Mouse (Mus musculus): ENCODE measurements around the gene Adamtsl4.
"Not testable (repeated sequence)": the region's sequence is repeated elsewhere in the genome, so short reads cannot be mapped to it uniquely, and the experiment has no call there.

Gene Adamtsl4

DNA sequence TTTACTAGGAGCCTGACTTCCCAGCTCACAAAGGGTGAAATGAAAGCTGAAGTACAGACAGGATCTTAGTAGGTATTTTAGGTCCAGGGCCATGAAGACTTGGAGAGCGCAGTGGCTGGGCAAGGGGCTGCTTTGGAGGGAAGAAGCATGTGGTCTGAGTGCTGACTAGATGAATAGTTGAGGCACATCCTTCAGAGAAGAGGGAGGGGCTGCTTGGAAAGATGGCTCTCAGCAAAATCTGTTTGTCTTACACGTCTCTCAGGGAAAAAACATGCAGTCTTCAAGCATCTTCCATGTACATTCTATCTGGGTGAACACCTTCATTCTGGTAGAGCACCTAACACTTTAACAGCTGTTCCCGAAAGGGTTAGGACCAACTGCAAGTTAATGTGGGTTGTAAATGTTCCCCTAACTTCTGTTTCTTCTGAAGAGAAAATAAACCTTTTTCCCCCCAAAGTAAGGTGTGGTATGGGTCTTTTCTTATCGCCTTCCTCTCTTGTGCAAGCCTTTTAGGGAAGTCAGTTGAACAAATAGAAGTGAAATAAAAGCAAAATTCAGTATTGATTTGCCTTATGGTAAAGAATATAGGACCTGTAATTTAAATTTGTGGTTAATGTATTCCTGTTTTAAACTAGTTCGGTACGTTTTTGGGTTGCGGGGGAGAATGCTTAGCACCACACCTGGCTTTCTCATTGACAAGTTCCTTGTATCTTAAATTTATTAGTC, 24.8 kb downstream of the Adamtsl4 start:
- DNase-seq (ENCODE audit: extremely low spot score, low read depth, low spot score), result no peak

GRCm38 (mm10) chr3:95661945-95662715, 25.6 kb downstream of the Adamtsl4 start:
- no peak for DNase-seq (ENCODE audit: extremely low spot score, low read depth, low spot score)

- DNase-seq (ENCODE audit: extremely low spot score, low read depth, low spot score), result no peak
Observed at GRCm38 (mm10) chr3:95660788-95661478, 26.8 kb downstream of the Adamtsl4 start.

DNA sequence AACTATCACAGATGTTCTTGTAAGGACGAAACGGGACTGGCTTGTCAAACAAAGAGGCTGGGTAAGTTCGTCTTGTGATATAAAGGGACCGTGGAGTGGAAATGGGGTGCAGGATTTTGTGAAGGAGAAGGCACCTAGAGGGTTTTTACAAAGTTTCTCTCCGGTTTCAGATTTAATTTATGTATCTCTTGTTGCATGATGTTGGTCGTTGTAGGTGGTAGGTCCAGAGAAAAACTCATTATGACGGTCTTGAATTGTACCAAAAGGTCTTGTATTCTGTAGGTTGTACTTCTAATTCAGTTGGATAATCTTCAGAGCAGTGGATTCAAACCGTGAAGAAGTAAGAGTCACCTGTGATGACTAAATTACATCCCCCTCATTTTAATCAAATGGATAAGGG, 27.8 kb downstream of the Adamtsl4 start:
- no peak for DNase-seq (ENCODE audit: extremely low spot score, low read depth, low spot score)

DNA sequence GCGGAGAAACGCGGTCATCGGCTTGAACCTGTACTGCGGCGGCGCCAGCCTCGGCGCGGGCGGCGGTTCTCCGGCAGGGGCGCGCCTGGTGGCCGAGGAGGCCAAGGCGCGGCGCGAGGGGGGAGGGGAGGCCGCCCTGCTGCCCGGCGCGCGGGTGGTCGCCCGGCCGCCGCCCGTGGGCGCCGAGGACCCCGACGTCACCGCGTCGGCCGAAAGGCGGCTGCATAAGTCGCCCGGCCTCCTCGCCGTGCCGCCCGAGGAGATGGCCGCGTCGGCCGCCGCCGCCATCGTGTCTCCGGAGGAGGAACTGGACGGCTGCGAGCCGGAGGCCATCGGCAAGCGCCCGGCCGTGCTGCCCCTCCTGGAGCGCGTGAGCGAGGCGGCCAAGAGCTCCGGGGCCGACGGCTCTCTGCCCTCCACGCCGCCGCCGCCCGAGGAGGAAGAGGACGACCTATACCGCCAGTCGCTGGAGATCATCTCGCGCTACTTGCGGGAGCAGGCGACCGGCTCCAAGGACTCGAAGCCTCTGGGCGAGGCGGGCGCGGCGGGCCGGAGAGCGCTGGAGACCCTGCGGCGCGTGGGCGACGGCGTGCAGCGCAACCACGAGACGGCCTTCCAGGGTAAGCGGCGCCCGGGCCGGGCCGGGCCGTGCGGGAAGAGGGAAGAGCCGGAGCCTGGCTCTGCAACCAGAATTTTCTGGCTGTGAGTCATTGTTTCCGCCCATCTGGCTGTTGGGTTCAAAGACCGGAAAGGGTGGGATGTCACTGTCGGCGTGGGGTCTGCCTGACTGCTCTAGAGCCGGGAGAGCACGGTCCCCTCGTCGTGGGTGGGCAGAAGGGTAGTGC, 28.6 kb downstream of the Adamtsl4 start:
- no peak for DNase-seq (ENCODE audit: extremely low spot score, low read depth, low spot score)

DNA sequence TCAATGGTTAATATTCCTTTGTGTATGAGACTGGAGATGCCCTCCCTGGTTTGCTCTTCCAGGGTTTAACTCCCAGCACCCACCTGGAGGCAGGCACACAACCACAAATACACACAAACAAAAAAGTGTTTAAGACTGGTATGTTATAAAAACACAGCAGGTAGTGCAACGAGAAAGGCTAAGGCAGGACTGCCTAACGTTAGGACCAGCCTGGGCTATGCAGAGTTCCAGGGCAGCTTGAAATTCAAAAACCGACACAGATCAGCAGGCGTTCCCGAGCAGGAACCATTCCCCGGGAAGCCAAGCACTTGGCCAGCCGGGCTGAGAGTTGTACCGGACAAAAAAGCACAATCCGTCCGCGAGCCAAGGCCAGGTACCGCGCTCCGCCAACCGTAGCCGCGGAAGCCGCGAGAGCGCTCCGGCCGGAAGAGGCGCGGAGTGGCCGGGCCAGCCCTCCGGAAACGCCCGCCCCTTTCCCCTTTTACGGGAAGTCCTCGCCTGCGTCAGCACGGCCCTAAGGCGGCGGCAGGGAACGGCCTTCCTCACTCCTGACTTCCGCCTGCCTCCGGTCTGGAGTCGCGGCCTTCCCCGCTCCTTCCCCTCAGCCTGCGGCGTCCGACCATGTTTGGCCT, 29.4 kb downstream of the Adamtsl4 start, which contains the start of gene Mcl1:
Gene Mcl1, plus strand, starts transcription at position 553 of the 632 bp plus-strand sequence.
- DNase-seq (ENCODE audit: extremely low spot score, low read depth, low spot score), result no peak

DNA sequence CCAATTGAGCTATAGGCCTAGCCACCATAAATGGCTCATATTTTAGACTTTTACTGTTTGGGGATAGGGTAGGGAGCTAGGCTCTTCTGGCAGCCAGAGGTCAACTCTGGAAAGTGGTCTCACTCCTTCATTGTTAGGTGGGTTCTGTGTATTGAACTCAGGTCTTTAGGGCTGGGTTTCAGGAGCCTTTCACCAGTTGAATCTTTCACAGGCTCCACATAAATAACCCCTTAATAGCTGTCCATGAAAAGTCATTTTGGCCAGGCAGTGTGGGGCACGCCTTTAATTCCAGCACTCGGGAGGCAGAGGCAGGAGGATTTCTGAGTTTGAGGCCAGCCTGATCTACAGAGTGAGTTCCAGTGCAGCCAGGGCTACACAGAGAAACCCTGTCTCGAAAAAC, 30.0 kb downstream of the Adamtsl4 start:
- DNase-seq (ENCODE audit: extremely low spot score, low read depth, low spot score), result no peak

DNA sequence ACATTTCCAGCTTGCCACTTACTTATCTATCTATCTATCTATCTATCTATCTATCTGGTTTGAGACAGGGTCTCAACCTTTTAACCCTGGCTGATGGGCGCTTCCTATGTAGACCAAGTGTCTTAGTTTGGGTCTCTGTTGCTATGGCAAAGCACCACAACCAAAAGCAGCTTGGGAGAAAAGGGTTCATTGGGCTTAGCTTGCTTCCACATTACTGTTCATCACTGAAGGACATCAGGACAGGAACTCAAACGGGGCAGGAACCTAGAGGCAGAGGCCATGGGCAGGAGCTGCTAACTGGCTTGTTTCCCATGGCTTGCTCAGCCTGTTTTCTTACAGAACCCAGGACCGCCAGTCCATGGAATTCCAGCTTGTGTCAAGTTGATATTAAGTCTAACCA, 30.6 kb downstream of the Adamtsl4 start:
- no peak for DNase-seq (ENCODE audit: extremely low spot score, low read depth, low spot score)

DNA sequence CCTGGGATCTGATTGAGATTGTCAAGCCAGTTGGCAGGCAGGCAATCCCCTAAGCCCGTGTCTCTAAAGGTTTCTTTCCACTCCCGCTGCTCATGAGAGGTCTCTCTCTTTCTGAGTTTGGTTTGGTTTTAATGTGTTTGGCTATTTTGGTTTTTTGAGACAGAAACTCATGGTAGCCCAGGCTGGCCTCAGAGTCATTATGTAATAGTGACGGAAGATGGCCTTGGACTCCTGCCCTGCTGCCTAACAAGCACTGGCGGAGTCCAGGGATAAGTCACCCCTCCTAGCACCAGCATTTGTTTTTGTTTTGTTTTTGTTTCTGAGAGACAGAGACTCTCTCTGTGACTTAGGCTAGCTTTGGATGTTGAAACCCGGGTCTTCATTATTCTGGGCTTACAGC, 32.3 kb downstream of the Adamtsl4 start:
- no peak for DNase-seq (ENCODE audit: extremely low spot score, low read depth, low spot score)

- not testable (repeated sequence) for DNase-seq (ENCODE audit: extremely low spot score, low read depth, low spot score)
Observed at GRCm38 (mm10) chr3:95654371-95654770, 33.3 kb downstream of the Adamtsl4 start.

GRCm38 (mm10) chr3:95653473-95654034, 34.2 kb downstream of the Adamtsl4 start:
- no peak for DNase-seq (ENCODE audit: extremely low spot score, low read depth, low spot score)

DNA sequence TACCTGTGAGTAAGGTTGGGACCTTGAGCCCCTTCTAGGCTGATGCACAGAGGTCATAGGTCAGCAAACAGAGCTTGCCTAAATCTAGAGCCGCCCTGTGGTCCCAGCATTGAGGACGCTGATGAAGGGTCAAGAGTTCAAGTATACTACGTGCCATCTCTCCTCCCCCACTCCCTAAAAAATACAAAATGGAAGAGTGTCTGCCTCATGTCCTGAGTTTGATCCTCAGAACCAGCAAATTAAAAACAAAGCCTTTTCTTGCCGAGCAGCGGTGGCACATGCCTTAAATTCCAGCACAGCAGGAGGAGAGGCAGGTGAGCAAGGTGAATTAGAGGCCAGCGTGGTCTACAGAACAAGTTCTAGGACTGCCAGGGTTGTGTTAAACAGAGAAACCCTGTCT, 34.8 kb downstream of the Adamtsl4 start:
- DNase-seq (ENCODE audit: extremely low spot score, low read depth, low spot score), result no peak

DNA sequence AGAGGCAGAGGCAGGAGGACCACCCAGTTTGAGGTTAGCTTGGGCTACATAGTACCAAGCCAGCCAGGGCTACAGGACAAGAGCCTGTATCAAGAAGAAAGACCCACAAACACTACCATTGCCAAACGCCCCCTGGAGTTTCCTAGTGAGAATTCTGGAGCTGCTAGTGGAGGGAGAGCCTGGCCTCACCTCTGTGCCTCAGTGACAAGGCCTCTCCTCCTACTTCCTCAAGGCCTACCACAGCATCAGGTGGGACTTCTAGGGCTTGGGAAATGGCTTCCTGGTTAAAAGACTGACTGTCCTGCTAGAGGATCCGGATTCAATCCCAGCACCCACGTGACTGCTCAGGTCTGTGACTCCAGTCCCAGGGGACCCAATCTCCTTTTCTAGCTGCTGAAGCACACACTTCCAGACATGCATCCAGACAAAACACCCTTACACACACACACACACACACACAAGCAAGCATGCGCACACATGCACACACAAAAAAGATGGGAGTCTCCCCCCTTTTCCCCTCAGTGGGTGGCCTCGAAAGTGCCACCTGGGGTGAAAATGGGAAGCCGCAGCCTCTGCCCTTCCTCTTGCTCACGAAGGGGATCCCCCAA, 35.4 kb downstream of the Adamtsl4 start:
- DNase-seq (ENCODE audit: extremely low spot score, low read depth, low spot score), result no peak

- DNase-seq (ENCODE audit: extremely low spot score, low read depth, low spot score), result no peak
Observed at GRCm38 (mm10) chr3:95651391-95652203, 36.1 kb downstream of the Adamtsl4 start.

GRCm38 (mm10) chr3:95651033-95651373, 36.7 kb downstream of the Adamtsl4 start:
- no peak for DNase-seq (ENCODE audit: extremely low spot score, low read depth, low spot score)

- DNase-seq (ENCODE audit: extremely low spot score, low read depth, low spot score), result no peak
Observed at GRCm38 (mm10) chr3:95650276-95651032, 37.3 kb downstream of the Adamtsl4 start.

DNA sequence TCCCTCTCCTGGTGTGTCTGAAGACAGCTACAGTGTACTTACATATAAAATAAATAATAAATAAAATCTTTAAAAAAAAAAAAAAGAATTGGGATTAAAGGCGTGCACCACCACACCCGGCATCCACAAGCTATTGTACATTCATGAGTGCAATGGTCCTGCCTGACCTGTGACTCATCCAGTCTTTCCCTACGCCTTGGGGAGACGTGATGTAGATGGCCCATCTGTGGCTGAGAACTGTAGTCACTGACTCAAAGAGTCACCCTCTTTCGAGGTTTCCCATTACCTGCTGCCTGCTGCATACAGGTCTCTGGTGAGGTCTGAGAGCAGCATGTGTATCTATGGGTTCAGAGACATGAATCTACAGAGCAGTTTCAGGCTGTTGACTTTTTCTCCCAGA, 39.7 kb downstream of the Adamtsl4 start:
- DNase-seq (ENCODE audit: extremely low spot score, low read depth, low spot score), result no peak

Measured in hindlimb bud, embryonic 11.5 days (tissue).